Mouse (Mus musculus): Measurements from ENCODE around the gene Map1b. TPM values are rescaled to one million over a fixed set of nuclear protein-coding genes. Genes with fewer than 3 reads are reported as not detected.

The Map1b gene
- polyA plus RNA-seq, 1 experiment from 2014 or later: 116 TPM

- H3K4me2 ChIP-seq (replicated peaks): no peak overlapping the region
- H3K9ac ChIP-seq: no peak overlapping the region
- no peaks in the 10 kb centered on the region for H3K36me3 ChIP-seq
- no peaks in the 10 kb centered on the region for H3K27me3 ChIP-seq (replicated peaks)
- 86% methylated on average over 3 of the region's 3 CpGs for WGBS
- H3K9me3 ChIP-seq: no peaks in the 10 kb centered on the region
- H3K4me3 ChIP-seq (replicated peaks): no peak overlapping the region
- H3K27ac ChIP-seq: no peak overlapping the region
- no peaks in the 10 kb centered on the region for H3K4me1 ChIP-seq (replicated peaks)
- ATAC-seq: no peak
These were observed 63.9 kb downstream of the Map1b start for GRCm38 (mm10) chr13:99452444-99452843.

- no peak for ATAC-seq
- Histone ChIP-seq H3K36me3 (no peaks in the 10 kb centered on the region), H3K27ac (no peak overlapping the region), H3K4me1 (replicated peaks) (no peaks in the 10 kb centered on the region), H3K27me3 (replicated peaks) (no peaks in the 10 kb centered on the region), H3K9ac (no peak overlapping the region), H3K4me2 (replicated peaks) (no peak overlapping the region), H3K9me3 (no peaks in the 10 kb centered on the region), H3K4me3 (replicated peaks) (no peak overlapping the region)
- 88% methylated on average over 5 of the region's 5 CpGs for WGBS
These were observed 65.1 kb downstream of the Map1b start for GRCm38 (mm10) chr13:99451276-99451675.

- ATAC-seq: no peak
- Histone ChIP-seq H3K9ac (no peak overlapping the region), H3K4me2 (replicated peaks) (no peak overlapping the region), H3K36me3 (no peaks in the 10 kb centered on the region), H3K27ac (no peak overlapping the region), H3K4me1 (replicated peaks) (no peaks in the 10 kb centered on the region), H3K9me3 (no peaks in the 10 kb centered on the region), H3K27me3 (replicated peaks) (no peaks in the 10 kb centered on the region), H3K4me3 (replicated peaks) (no peak overlapping the region)
- WGBS: 83% methylated on average over 7 of the region's 7 CpGs
These were observed 65.6 kb downstream of the Map1b start for GRCm38 (mm10) chr13:99450766-99451165.

GRCm38 (mm10) chr13:99449547-99449946 is 66.8 kb downstream of the Map1b start:
- no peak for ATAC-seq
- WGBS: 71% methylated on average over 4 of the region's 4 CpGs
- Histone ChIP-seq H3K27ac (no peak overlapping the region), H3K9ac (no peak overlapping the region), H3K27me3 (replicated peaks) (no peaks in the 10 kb centered on the region), H3K36me3 (no peaks in the 10 kb centered on the region), H3K4me1 (replicated peaks) (no peaks in the 10 kb centered on the region; the same call in 1 of the 2 replicates), H3K4me2 (replicated peaks) (no peak overlapping the region), H3K4me3 (replicated peaks) (no peak overlapping the region), H3K9me3 (no peaks in the 10 kb centered on the region)

GRCm38 (mm10) chr13:99448278-99448677 is 68.1 kb downstream of the Map1b start:
- Histone ChIP-seq H3K4me3 (replicated peaks) (no peak overlapping the region), H3K9me3 (no peaks in the 10 kb centered on the region), H3K4me1 (replicated peaks) (no peaks in the 10 kb centered on the region; the same call in 1 of the 2 replicates), H3K27ac (no peak overlapping the region), H3K36me3 (no peaks in the 10 kb centered on the region), H3K9ac (no peak overlapping the region), H3K27me3 (replicated peaks) (no peaks in the 10 kb centered on the region), H3K4me2 (replicated peaks) (no peak overlapping the region)
- whole genome bisulfite sequencing: 72% methylated on average over 4 of the region's 4 CpGs
- no peak for ATAC-seq

- ATAC-seq: no peak
- H3K27ac ChIP-seq: no peak overlapping the region
- H3K9me3 ChIP-seq: no peaks in the 10 kb centered on the region
- no peaks in the 10 kb centered on the region for H3K27me3 ChIP-seq (replicated peaks)
- H3K9ac ChIP-seq: no peak overlapping the region
- H3K36me3 ChIP-seq: no peaks in the 10 kb centered on the region
- H3K4me3 ChIP-seq (replicated peaks): no peak overlapping the region
- no peaks in the 10 kb centered on the region; the same call in 1 of the 2 replicates for H3K4me1 ChIP-seq (replicated peaks)
- 64% methylated on average over 11 of the region's 11 CpGs for WGBS
- H3K4me2 ChIP-seq (replicated peaks): no peak overlapping the region
These were observed 68.7 kb downstream of the Map1b start for GRCm38 (mm10) chr13:99447403-99448199.

GRCm38 (mm10) chr13:99447002-99447401 is 69.3 kb downstream of the Map1b start:
- H3K4me2 ChIP-seq (replicated peaks): no peak overlapping the region
- H3K27me3 ChIP-seq (replicated peaks): no peaks in the 10 kb centered on the region
- no peak overlapping the region for H3K4me3 ChIP-seq (replicated peaks)
- ATAC-seq: no peak
- no peaks in the 10 kb centered on the region for H3K9me3 ChIP-seq
- H3K4me1 ChIP-seq (replicated peaks): no peaks in the 10 kb centered on the region; the same call in 1 of the 2 replicates
- H3K36me3 ChIP-seq: no peaks in the 10 kb centered on the region
- H3K9ac ChIP-seq: no peak overlapping the region
- H3K27ac ChIP-seq: no peak overlapping the region
- WGBS: 85% methylated on average over 7 of the region's 7 CpGs

- Histone ChIP-seq H3K36me3 (no peaks in the 10 kb centered on the region), H3K9ac (no peak overlapping the region), H3K27me3 (replicated peaks) (no peaks in the 10 kb centered on the region), H3K9me3 (no peaks in the 10 kb centered on the region), H3K4me3 (replicated peaks) (no peak overlapping the region), H3K4me1 (replicated peaks) (no peaks in the 10 kb centered on the region; the same call in 1 of the 2 replicates), H3K27ac (no peak overlapping the region), H3K4me2 (replicated peaks) (no peak overlapping the region)
- ATAC-seq: no peak
- 3% methylated on average over 6 of the region's 6 CpGs for WGBS
These were observed 71.5 kb downstream of the Map1b start for GRCm38 (mm10) chr13:99444880-99445279.

GRCm38 (mm10) chr13:99444431-99444871 is 71.9 kb downstream of the Map1b start:
- no peak overlapping the region for H3K4me2 ChIP-seq (replicated peaks)
- H3K9ac ChIP-seq: no peak overlapping the region
- ATAC-seq: no peak
- no peak overlapping the region for H3K27ac ChIP-seq
- no peaks in the 10 kb centered on the region for H3K27me3 ChIP-seq (replicated peaks)
- 26% methylated on average over 10 of the region's 10 CpGs for WGBS
- no peak overlapping the region for H3K4me3 ChIP-seq (replicated peaks)
- no peaks in the 10 kb centered on the region for H3K36me3 ChIP-seq
- H3K4me1 ChIP-seq (replicated peaks): no peaks in the 10 kb centered on the region; the same call in 1 of the 2 replicates
- no peaks in the 10 kb centered on the region for H3K9me3 ChIP-seq

- WGBS: 91% methylated on average over 7 of the region's 7 CpGs
- Histone ChIP-seq H3K4me3 (replicated peaks) (no peak overlapping the region), H3K27me3 (replicated peaks) (no peaks in the 10 kb centered on the region), H3K9ac (no peak overlapping the region), H3K27ac (no peak overlapping the region), H3K9me3 (no peaks in the 10 kb centered on the region), H3K4me2 (replicated peaks) (no peak overlapping the region), H3K36me3 (no peaks in the 10 kb centered on the region), H3K4me1 (replicated peaks) (no peaks in the 10 kb centered on the region; the same call in 1 of the 2 replicates)
- no peak for ATAC-seq
These were observed 72.7 kb downstream of the Map1b start for GRCm38 (mm10) chr13:99443484-99444175.

GRCm38 (mm10) chr13:99442434-99443249 is 73.7 kb downstream of the Map1b start:
- no peaks in the 10 kb centered on the region for H3K9me3 ChIP-seq
- 84% methylated on average over 12 of the region's 12 CpGs for WGBS
- no peaks in the 10 kb centered on the region; the same call in 1 of the 2 replicates for H3K4me1 ChIP-seq (replicated peaks)
- no peaks in the 10 kb centered on the region for H3K27me3 ChIP-seq (replicated peaks)
- H3K4me2 ChIP-seq (replicated peaks): no peak overlapping the region
- no peak overlapping the region for H3K4me3 ChIP-seq (replicated peaks)
- no peak overlapping the region for H3K27ac ChIP-seq
- no peaks in the 10 kb centered on the region for H3K36me3 ChIP-seq
- H3K9ac ChIP-seq: no peak overlapping the region
- ATAC-seq: no peak

Measured in intestine, embryonic 15.5 days (tissue).